Mouse (Mus musculus): Measurements from ENCODE around the gene Dhx33. TPM values are rescaled to one million over a fixed set of nuclear protein-coding genes. Genes with fewer than 3 reads are reported as not detected.
A peak's percentile ranks its signal among the peaks of the same experiment; 100 is the strongest.

Gene Dhx33
- polyA plus RNA-seq, 1 experiment from 2014 or later, result 12.1 TPM

DNA sequence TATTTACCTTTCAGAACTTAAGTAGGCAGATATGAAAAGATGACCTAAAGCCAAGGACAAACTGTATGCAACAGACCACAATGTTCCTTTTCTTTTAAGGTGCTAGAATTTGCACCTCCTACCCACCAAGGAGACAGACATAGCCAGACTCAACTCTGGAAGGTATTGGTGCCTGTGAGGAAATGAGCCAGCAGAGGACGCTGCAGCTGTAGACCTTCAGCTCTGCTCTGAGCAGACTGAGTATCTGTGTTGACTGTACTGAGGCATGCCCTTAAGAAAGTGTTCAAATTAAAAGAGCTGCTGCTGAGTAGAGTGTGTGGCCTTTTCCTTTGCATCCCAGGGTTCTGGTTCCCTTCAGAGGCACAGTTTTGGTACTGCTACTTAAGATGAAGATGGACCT, 61.6 kb downstream of the Dhx33 start:
- H3K4me3 ChIP-seq (replicated peaks; ENCODE audit: low read depth, low read length), result no peak overlapping the region
- no peak for ATAC-seq (replicated peaks; ENCODE audit: low FRiP score, low read depth)
- H3K27me3 ChIP-seq (ENCODE audit: insufficient read depth, low read length), result no peaks in the 10 kb centered on the region
- H3K9me3 ChIP-seq (replicated peaks; ENCODE audit: low read length), result no peaks in the 10 kb centered on the region
- no peak overlapping the region for H3K27ac ChIP-seq
- H3K4me2 ChIP-seq (ENCODE audit: low read length), result no peak overlapping the region
- no peak overlapping the region for H3K9ac ChIP-seq (ENCODE audit: low read depth, low read length)
- peak; percentile 23; the same call in 1 of the 2 replicates for TF ChIP-seq CTCF (IDR thresholded peaks at IDR 0.05; ENCODE audit: low read depth)
- WGBS, result 96% methylated on average over 1 of the region's 1 CpGs
- no peaks in the 10 kb centered on the region for H3K4me1 ChIP-seq (replicated peaks; ENCODE audit: insufficient read depth, low read length)
- peaks cover 72% of the 10 kb centered on the region for H3K36me3 ChIP-seq (ENCODE audit: insufficient read depth, low read length)
- DNase-seq (ENCODE audit: low spot score), result no peak

DNA sequence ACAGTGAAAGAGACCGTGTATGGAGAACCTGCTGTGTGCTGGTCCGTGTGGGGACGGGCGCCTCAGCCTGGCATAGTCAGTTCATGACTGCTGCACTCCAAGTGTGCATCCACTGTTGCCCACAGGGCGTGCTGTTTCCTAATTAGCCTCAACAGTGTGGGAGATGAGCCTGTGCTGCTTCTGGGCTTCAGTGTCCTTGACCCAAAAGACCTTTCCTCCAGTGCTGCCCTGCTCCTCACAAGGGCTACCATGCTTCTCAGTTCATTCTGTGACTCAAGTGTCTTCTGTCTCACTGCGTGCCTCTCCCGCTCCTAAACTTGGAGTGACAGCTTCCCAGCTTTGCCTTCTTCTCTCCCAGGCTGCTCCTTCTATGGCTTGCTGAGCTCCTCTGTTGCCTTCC, 68.9 kb downstream of the Dhx33 start:
- Histone ChIP-seq H3K4me3 (replicated peaks; ENCODE audit: low read depth, low read length) (no peak overlapping the region), H3K36me3 (ENCODE audit: insufficient read depth, low read length) (peaks cover 54% of the 10 kb centered on the region), H3K27ac (no peak overlapping the region), H3K9me3 (replicated peaks; ENCODE audit: low read length) (no peaks in the 10 kb centered on the region), H3K9ac (ENCODE audit: low read depth, low read length) (no peak overlapping the region), H3K27me3 (ENCODE audit: insufficient read depth, low read length) (no peaks in the 10 kb centered on the region), H3K4me2 (ENCODE audit: low read length) (no peak overlapping the region), H3K4me1 (replicated peaks; ENCODE audit: insufficient read depth, low read length) (no peaks in the 10 kb centered on the region)
- DNase-seq (ENCODE audit: low spot score) (no peak), ATAC-seq (replicated peaks; ENCODE audit: low FRiP score, low read depth) (no peak)
- WGBS, result 85% methylated on average over 7 of the region's 7 CpGs
- TF ChIP-seq CTCF (IDR thresholded peaks at IDR 0.05; ENCODE audit: low read depth), result no peak

Other genes starting within 250 kb of the Dhx33 start
- 7.1 and 7.7 TPM in 2 replicates for gene Zfp3, start 240.2 kb downstream of the Dhx33 start, polyA plus RNA-seq (2015; fragmentation: Nextera tagmentation; extraction: Ambion mirVana)
- gene Scimp, start 191.9 kb downstream of the Dhx33 start, polyA plus RNA-seq (2015; fragmentation: Nextera tagmentation; extraction: Ambion mirVana), result 0.55 and 0.84 TPM in 2 replicates
- gene Rabep1, start 159.7 kb downstream of the Dhx33 start, polyA plus RNA-seq (2015; fragmentation: Nextera tagmentation; extraction: Ambion mirVana), result 35.4 and 37.5 TPM in 2 replicates
- 85.8 and 89.0 TPM in 2 replicates for gene Nup88, start 34.5 kb downstream of the Dhx33 start, polyA plus RNA-seq (2015; fragmentation: Nextera tagmentation; extraction: Ambion mirVana)
- 67.0 and 68.3 TPM in 2 replicates for gene Rpain, start 34.2 kb downstream of the Dhx33 start, polyA plus RNA-seq (2015; fragmentation: Nextera tagmentation; extraction: Ambion mirVana)
- 292 and 309 TPM in 2 replicates for gene C1qbp, start 21.4 kb downstream of the Dhx33 start, polyA plus RNA-seq (2015; fragmentation: Nextera tagmentation; extraction: Ambion mirVana)
- gene Mis12, start 15.2 kb upstream of the Dhx33 start, polyA plus RNA-seq (2015; fragmentation: Nextera tagmentation; extraction: Ambion mirVana), result 17.9 and 23.4 TPM in 2 replicates
- gene Derl2, start 15.4 kb upstream of the Dhx33 start, polyA plus RNA-seq (2015; fragmentation: Nextera tagmentation; extraction: Ambion mirVana), result 55.7 and 59.9 TPM in 2 replicates
- 32.5 and 36.5 TPM in 2 replicates for gene 6330403K07Rik, start 29.1 kb upstream of the Dhx33 start, polyA plus RNA-seq (2015; fragmentation: Nextera tagmentation; extraction: Ambion mirVana)
- gene Nlrp1a, start 140.3 kb upstream of the Dhx33 start, polyA plus RNA-seq (2015; fragmentation: Nextera tagmentation; extraction: Ambion mirVana), result 0.04 TPM in 1 of 2 replicates, not detected in the other
- not detected in 2 replicates for gene Nlrp1b, start 226.3 kb upstream of the Dhx33 start, polyA plus RNA-seq (2015; fragmentation: Nextera tagmentation; extraction: Ambion mirVana)